Mouse (Mus musculus): ENCODE results near the gene Ubxn11. TPM values are rescaled to one million over a fixed set of nuclear protein-coding genes. Genes with fewer than 3 reads are reported as not detected.

Ubxn11 gene
- polyA plus RNA-seq, 1 experiment from 2014 or later = 1.3 TPM

DNA sequence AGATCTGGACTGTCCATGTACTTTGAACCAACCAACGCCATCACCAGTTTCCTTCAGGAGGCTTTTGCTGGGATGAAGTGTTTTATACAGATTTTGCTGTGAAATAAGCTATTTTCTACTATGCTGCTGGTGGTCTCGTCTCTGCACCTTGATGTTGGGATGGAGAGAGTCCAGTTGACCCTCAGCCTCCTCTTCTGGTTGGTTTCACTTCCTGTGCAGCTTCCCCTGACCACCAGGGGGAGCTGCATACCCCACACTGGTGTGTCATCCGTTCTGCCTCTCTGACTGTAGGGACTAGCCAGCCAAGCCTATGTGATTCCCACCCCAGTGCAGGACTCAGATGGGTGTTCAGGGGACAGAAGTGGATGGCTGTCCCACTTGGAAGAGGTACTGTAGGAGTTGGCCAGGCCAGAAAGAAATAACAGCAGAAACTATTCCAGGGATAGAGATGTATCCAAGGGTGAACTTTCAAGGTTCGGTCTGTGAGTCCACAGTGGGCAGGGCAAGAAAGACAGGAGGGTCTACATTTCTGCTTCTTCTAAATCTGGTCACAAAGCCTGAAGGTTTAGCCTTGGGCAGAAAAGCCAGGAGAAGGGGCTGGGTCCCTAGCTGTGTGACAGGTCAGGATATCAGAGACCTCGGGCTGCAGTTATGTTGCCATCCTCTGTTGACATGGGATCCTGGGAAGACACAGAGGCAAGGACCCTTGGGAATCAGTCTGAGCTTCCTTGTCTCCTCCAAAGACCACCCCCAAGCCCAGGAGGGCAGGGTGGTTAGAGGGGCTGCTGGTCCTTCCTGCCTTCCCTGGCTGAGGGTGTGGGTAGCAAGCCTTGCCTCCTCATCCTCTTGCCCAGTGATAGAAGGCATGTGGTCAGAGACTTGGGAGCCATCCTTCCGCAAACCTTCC, 9.7 kb upstream of the Ubxn11 start:
- Histone ChIP-seq H3K4me2 (replicated peaks; ENCODE audit: low read depth) (no peak overlapping the region), H3K27me3 (ENCODE audit: control insufficient read depth, insufficient read depth, low read length) (no peaks in the 10 kb centered on the region), H3K9ac (ENCODE audit: low read length) (no peak overlapping the region), H3K27ac (replicated peaks) (no peak overlapping the region), H3K4me3 (ENCODE audit: low read depth, low read length) (no peak overlapping the region), H3K4me1 (replicated peaks; ENCODE audit: control insufficient read depth, insufficient read depth) (no peaks in the 10 kb centered on the region), H3K36me3 (ENCODE audit: control insufficient read depth, insufficient read depth, low read length) (no peaks in the 10 kb centered on the region), H3K9me3 (ENCODE audit: control insufficient read depth, low read length) (no peaks in the 10 kb centered on the region)
- TF ChIP-seq CTCF (IDR thresholded peaks at IDR 0.05; ENCODE audit: low read depth) (peak; percentile 83), EP300 (optimal IDR thresholded peaks at IDR 0.05) (no peak)
- WGBS = 75% methylated on average over 6 of the region's 6 CpGs
- DNase-seq (ENCODE audit: low spot score) = peak; percentile 66
- no peak for ATAC-seq (ENCODE audit: low FRiP score, low TSS enrichment)

DNA sequence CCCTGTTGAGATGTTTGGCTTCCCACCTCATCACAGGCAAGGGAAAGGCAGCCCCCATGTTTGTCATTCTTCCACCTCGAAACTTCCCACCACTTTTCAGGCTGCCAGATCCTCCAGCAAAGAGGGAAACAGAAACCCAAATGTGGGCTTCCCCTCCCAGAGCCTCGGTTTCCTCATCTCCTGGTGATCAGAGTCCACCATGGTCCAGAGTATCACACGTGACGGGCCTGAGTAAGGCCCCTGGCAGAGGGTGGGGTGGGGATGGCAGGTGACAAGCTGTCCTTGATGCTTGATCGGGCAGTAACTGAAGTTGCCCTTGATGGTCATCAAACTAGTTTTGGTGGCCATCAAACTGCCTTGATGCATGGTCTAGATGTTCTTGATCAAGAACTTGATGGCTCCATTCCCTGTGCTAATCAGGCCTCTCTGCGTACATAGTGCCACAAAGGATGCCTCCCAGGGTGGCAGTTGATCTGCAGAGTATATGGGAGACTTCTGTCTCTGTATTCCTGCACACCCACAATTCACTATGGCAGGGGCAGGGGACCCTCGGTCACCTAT, 8.3 kb upstream of the Ubxn11 start:
- no peak overlapping the region for H3K4me3 ChIP-seq (ENCODE audit: low read depth, low read length)
- no peak for TF ChIP-seq EP300 (optimal IDR thresholded peaks at IDR 0.05)
- TF ChIP-seq CTCF (IDR thresholded peaks at IDR 0.05; ENCODE audit: low read depth) = no peak
- WGBS = 81% methylated on average over 7 of the region's 7 CpGs

DNA sequence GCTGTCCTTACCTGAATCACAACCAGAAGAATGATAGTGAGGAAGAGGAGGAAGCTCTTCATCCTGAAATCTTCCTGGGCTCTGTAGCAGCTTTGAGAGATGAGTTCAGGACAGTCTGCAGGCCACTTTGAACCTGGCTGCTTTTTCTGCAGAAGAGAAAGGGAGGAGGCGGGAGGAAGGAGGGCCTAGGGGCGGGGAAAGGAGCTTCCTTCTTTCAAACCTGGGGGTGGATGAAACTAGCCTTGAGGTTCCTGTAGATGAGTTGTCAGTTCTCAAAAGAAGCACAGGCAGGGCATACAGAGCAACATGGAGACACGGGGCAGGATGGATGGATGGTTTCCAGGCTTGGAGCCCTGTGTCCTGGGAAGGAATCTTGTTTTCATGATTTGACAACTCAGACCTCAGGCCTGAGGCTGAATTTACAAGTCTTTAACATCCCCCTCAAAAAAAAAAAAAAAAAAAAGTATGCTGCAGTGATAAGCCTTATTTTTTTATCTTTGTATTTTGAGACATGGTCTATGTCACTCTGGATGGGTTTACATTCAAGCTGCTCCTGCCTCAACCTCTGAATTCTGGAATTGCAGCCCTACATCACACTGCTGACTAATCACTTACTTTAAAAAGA, 7.3 kb upstream of the Ubxn11 start, which contains the start of gene Cd52:
Gene Cd52, minus strand, starts transcription at position 160 of the 625 bp plus-strand sequence.
- Histone ChIP-seq H3K9ac (ENCODE audit: low read length) (no peak within 1 kb of the TSS), H3K4me1 (replicated peaks; ENCODE audit: control insufficient read depth, insufficient read depth) (no peaks in the 10 kb centered on the region), H3K9me3 (ENCODE audit: control insufficient read depth, low read length) (no peaks in the 10 kb centered on the region), H3K4me2 (replicated peaks; ENCODE audit: low read depth) (no peak within 1 kb of the TSS), H3K4me3 (ENCODE audit: low read depth, low read length) (no peak within 1 kb of the TSS), H3K27me3 (ENCODE audit: control insufficient read depth, insufficient read depth, low read length) (no peaks in the 10 kb centered on the region), H3K27ac (replicated peaks) (no peak within 1 kb of the TSS), H3K36me3 (ENCODE audit: control insufficient read depth, insufficient read depth, low read length) (no peaks in the 10 kb centered on the region)
- DNase-seq (ENCODE audit: low spot score) (no peak), ATAC-seq (ENCODE audit: low FRiP score, low TSS enrichment) (no peak)
- no peak for TF ChIP-seq EP300 (optimal IDR thresholded peaks at IDR 0.05)
- no peak for TF ChIP-seq CTCF (IDR thresholded peaks at IDR 0.05; ENCODE audit: low read depth)
- WGBS = 66% methylated on average over 3 of the region's 3 CpGs

More for the DNA sequence above, 8.3 kb upstream of the Ubxn11 start:
- no peak for DNase-seq (ENCODE audit: low spot score)
- Histone ChIP-seq H3K4me2 (replicated peaks; ENCODE audit: low read depth) (no peak overlapping the region), H3K9ac (ENCODE audit: low read length) (no peak overlapping the region), H3K27ac (replicated peaks) (no peak overlapping the region), H3K4me1 (replicated peaks; ENCODE audit: control insufficient read depth, insufficient read depth) (no peaks in the 10 kb centered on the region), H3K9me3 (ENCODE audit: control insufficient read depth, low read length) (no peaks in the 10 kb centered on the region), H3K27me3 (ENCODE audit: control insufficient read depth, insufficient read depth, low read length) (no peaks in the 10 kb centered on the region), H3K36me3 (ENCODE audit: control insufficient read depth, insufficient read depth, low read length) (no peaks in the 10 kb centered on the region)
- ATAC-seq (ENCODE audit: low FRiP score, low TSS enrichment) = no peak

DNA sequence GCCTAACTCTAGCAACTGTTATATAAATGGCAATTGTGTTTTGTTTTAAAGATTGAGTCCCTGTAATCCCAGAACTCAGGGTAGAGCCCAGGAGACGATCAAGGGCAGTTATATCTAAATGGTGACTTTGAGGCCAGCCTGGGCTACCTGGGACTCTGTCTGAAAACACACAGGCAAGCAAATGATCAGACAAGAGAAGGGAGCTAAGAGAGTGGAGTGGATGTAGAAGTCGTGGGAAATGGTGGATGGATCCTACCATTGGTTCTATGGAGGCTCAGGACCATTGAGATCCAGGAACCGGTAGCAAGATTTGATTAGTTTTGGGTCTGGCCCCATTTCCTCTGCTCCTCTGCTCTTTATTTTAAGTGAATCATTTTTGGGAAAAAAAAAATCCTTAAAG, 6.2 kb upstream of the Ubxn11 start:
- Histone ChIP-seq H3K4me2 (replicated peaks; ENCODE audit: low read depth) (no peak overlapping the region), H3K36me3 (ENCODE audit: control insufficient read depth, insufficient read depth, low read length) (no peaks in the 10 kb centered on the region), H3K4me3 (ENCODE audit: low read depth, low read length) (no peak overlapping the region), H3K27me3 (ENCODE audit: control insufficient read depth, insufficient read depth, low read length) (no peaks in the 10 kb centered on the region), H3K4me1 (replicated peaks; ENCODE audit: control insufficient read depth, insufficient read depth) (no peaks in the 10 kb centered on the region), H3K9ac (ENCODE audit: low read length) (no peak overlapping the region), H3K9me3 (ENCODE audit: control insufficient read depth, low read length) (no peaks in the 10 kb centered on the region), H3K27ac (replicated peaks) (no peak overlapping the region)
- 79% methylated on average over 3 of the region's 3 CpGs for WGBS
- no peak for ATAC-seq (ENCODE audit: low FRiP score, low TSS enrichment)
- no peak for TF ChIP-seq CTCF (IDR thresholded peaks at IDR 0.05; ENCODE audit: low read depth)
- TF ChIP-seq EP300 (optimal IDR thresholded peaks at IDR 0.05) = no peak
- no peak for DNase-seq (ENCODE audit: low spot score)

DNA sequence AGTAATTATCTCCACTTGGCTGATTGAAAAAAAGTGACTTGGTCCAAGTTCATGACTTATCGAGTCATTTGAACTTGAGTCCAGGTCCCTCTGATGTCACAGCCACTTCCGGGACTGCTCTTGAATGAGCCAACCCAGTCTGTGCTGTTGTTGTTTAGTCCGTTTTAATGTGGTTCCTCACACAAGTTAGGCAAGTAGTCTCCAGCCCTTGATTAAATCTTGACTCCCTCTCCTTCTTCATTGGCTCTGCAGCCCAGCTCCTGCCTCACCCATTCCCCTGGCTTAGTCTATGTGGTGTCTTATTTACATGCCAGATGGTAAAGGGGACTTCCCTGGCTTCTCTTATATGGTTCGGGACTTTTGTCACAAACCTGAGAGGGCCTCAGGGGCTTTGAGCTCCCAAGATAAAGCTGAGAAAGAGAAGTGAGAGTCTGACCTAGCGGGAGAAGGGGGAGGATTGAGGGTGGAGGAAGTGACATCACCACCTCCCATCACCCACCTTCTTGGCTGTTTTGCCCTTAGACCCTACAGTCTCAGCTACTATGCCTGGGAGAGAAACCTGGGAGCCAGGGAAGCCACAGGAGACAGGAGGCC, 5.3 kb upstream of the Ubxn11 start:
- Histone ChIP-seq H3K4me3 (ENCODE audit: low read depth, low read length) (no peak overlapping the region), H3K9ac (ENCODE audit: low read length) (no peak overlapping the region), H3K27ac (replicated peaks) (no peak overlapping the region), H3K4me2 (replicated peaks; ENCODE audit: low read depth) (no peak overlapping the region), H3K27me3 (ENCODE audit: control insufficient read depth, insufficient read depth, low read length) (no peaks in the 10 kb centered on the region), H3K4me1 (replicated peaks; ENCODE audit: control insufficient read depth, insufficient read depth) (no peaks in the 10 kb centered on the region), H3K9me3 (ENCODE audit: control insufficient read depth, low read length) (no peaks in the 10 kb centered on the region), H3K36me3 (ENCODE audit: control insufficient read depth, insufficient read depth, low read length) (no peaks in the 10 kb centered on the region)
- no peak for ATAC-seq (ENCODE audit: low FRiP score, low TSS enrichment)
- DNase-seq (ENCODE audit: low spot score) = no peak
- TF ChIP-seq EP300 (optimal IDR thresholded peaks at IDR 0.05) = no peak
- TF ChIP-seq CTCF (IDR thresholded peaks at IDR 0.05; ENCODE audit: low read depth) = no peak
- 70% methylated on average over 5 of the region's 5 CpGs for WGBS
